Mouse (Mus musculus) brain, embryonic 14.5 days (tissue): ENCODE measurements around the gene Chd3. TPM values are rescaled to one million over a fixed set of nuclear protein-coding genes. Genes with fewer than 3 reads are reported as not detected.

ENCODE experiments used
- DNase-seq: peaks from one replicate; pipeline ENCODE4 v3.0.0-alpha.2; 2011; ENCODE audit warnings: low read depth
- CTCF ChIP-seq: fragments of 200-500 bp; IDR thresholded peaks from 2 replicates; pipeline ENCODE4 v1.5.1; 2012; ENCODE audit warnings: inconsistent platforms, mild to moderate bottlenecking, moderate library complexity, borderline replicate concordance; ENCODE audit not compliant: insufficient read depth, insufficient read length; ENCODE audit errors: extremely low read depth
- POLR2A ChIP-seq: fragments of 200-500 bp; IDR thresholded peaks from 2 replicates; pipeline ENCODE4 v1.6.1; 2012; ENCODE audit warnings: mild to moderate bottlenecking, inconsistent platforms, borderline replicate concordance; ENCODE audit not compliant: poor library complexity, insufficient read depth, insufficient read length, severe bottlenecking; ENCODE audit errors: extremely low read depth
- polyA plus RNA-seq: library from polyadenylated mRNA; depleted of rRNA; stranded (reverse); fragments of >200 nt; gene quantifications from 2 replicates; pipeline ENCODE4 v1.2.3, GENCODE M21; 2012

Gene Chd3
- polyA plus RNA-seq, 1 experiment = 358 TPM

DNA sequence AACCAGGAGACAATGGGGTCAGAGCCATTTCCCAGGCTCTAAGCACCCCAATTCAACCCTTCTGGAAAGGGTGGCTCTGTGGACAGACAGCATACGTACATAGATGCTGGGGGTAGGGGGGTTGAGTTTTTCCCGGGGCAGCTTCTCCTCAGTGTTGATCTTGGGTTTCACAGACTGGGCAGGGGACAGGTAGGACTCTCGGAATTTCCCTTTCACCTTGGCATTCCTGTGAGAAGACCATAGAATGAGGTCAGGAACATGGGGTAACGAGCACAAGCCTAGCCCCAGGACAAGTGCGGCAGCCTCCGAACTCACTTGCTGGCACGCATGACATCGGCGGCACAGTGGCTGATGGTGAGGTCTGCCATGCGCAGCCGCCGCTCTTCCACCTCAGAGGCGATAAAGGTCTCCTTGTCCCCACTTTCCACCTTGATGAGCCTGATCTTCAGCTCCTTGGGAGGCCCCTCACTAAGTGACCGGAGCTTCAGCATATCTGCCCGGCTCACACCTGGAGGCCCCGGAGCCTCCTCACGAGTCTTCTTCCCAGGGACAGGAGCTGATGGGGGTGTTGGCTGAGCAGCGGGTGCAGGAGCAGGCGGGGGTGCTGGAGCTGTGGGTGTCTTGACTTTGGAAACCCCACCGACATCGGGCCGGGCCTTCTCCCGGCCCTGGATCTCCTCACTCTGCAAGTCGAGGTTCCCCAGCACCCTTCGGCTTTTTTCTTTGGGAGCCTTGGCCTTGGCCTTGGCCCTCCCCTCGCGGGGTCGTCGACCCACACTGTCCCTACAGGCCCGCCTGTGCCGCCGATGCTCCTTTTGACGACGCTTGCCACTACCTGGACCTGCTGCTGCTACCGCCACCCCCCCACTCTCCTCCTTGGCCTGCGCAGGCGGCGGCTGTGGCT is 34.7 kb upstream of the Chd3 start:
- no peak for TF ChIP-seq POLR2A
- TF ChIP-seq CTCF = no peak
- no peak for DNase-seq

DNA sequence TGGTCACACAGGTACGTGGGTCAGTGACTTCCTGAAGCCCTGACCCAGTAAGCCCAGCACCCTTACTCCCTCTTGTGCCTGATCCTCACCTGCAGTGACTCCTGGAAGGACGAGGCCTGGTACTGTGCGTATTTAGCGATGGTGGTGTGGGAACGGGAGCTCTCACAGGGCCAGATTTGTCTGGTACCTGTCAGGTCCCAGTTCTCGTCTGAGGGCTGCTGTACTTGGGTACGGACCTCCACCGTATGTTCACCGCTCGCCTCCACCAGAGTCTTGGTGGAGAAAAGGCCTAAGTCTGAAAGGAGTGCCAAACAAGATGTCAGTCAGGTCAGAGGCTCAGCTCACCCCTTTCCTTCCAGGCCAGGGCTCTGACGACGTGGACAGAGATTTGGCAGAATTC is 32.8 kb upstream of the Chd3 start:
- TF ChIP-seq POLR2A (no peak), CTCF (no peak)
- DNase-seq = no peak

DNA sequence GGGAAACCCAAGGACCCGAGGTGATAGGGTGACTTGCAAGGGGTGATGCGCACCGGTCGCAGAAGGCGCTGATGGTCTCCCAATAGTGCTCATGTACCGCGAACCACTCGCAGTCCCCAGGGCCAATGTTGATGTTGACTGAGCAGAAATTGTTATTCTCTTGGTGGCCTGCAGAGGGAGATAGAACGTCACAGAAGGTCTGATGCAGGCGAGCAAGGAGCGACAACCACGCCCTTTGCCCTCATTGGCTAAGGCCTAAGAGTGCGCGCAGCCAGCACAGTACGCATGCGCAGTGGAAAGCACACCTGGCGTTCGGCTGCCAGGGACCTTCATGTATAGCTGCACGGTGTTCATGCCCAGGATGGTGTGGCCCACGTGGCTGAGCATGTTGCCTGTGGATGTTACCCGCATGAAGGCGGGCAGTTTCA is 32.0 kb upstream of the Chd3 start:
- TF ChIP-seq CTCF (peak; percentile 86), POLR2A (no peak)
- DNase-seq = peak; percentile 96

DNA sequence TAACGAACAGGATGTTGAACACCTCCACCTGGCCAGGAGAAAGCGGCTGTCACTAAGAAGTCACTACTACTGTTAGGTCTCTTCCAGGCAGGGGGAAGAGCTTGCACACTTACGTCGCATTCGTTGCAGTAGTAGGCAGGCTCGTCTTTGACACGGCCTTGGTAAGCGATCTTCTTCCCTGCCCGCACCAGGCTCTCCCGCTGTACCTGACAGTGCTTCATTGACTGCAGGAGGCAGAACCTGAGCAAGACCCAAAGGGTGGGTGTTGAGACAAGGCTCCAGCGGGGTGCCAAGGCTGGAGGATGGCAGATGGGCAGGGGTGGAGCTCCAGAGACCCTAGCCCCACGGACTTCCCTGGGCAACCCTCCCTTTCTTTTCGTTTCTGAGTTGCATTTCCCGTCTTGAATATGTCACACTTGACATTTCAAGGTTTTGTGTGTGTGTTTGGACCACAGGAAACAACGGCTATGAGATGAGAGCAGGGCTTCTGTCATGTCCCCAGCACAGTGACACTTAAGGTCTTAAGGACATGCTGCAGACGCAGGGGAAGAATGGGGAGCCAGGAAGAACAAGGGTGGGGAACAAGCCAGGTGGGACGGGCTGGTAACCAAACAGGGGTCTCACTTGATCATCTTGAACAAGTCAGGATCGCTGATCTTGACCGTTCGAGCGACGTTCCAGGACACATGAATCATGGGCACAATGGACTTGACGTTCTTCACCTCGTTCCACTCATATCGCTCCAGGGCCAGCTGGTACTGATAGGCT is 31.1 kb upstream of the Chd3 start:
- TF ChIP-seq CTCF (no peak), POLR2A (no peak)
- DNase-seq = no peak

DNA sequence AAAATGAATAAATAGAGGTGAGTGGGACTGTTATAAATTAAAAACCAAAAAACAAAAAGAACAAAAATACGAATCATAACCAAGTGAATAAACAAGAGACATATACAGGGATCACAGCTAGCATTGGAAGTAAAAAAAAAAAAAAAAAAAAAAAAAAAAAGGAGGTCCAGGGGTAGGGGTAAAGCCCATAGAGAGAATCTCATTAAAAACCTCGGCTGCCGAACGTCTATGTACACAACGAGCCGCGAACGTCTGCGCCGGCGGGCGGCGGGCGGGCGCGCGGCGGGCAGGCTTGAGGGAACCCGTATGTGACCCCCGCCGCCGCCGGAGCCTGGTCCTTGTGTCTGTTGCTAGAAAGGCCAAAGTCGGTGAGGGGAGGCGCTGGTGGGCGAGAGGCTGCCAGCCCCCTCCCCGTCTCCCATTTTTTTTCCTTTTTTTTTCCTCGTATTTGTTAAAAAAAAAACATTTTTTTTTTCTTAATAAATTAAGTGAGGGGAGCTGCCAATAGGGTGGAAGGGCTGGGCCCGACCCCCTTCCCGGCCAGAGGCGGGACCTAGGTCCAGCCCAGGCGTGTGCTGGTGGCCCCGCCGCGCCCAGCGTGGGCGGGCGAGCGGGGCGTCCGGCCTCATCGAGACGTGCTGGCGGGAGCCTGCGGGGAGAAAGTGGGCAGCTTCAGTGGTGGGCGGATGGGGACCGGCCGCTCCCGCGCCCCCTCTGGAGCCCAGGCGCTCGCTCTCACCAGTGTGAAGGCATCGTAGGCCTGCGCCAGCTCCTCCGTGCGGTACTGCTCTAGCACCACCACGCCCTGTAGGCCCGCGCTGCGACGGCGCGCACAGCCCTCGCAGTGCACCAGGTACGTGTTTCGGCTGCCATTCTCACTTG is 30.2 kb upstream of the Chd3 start:
- TF ChIP-seq CTCF (no peak), POLR2A (no peak)
- peak; percentile 39 for DNase-seq

DNA sequence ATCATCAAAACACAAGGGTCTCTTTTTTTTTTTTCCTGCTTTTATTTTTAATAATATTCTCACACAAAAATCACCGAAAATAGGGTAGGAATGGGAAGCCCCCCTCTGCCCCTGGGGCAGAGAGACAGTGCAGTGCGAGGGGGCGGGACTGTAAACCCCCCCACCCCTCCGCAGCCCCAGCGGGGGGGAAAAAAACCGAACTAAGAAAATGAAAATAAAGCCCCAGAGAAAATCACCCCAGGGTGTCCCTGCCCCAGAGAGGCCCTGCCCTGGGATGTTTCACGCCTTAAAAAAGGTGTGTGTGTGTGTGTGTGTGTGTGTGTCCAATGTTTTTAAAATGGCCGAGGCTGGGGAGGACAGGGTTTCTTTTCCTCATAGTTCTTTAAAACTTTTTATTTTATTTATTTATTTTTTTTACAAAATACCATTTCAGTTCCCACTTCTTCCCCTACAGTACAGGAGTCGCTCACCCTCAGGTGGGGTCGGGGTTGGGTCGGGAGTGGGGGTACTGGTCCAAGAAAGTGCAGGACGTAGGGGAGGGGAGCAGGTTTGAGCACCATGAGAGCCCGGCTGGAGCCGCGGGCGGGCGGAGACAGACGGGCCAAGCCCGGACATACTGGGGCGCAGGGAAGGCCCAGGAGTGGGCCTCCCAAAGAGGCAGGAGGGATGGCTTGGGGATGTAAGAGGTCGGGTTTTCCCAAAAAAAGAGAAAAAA is 29.4 kb upstream of the Chd3 start:
- DNase-seq = no peak
- no peak for TF ChIP-seq CTCF
- no peak for TF ChIP-seq POLR2A

DNA sequence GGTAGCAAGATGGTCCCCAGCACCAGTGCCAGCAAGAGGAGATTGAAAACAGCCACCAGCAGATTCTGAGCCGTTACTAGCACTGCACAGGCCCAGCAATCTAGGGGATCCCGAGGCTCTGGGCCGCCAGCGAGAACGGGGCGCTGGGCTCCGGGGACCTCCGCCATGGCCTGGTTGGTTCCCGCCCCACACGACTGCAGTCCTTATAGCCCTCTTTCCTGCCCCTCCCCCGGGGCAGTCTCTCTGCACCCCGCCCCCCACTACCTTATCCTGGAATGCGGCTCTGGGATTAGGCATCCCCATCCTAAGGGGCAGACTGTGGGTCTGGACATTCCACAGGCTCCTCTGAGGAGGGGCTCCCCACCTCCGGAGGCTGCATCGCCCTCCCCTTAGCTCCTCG is 28.9 kb upstream of the Chd3 start, which contains the start of gene Tmem88:
TSS of gene Tmem88 (minus strand) at position 176 of the 400 bp plus-strand sequence.
- DNase-seq = no peak
- no peak for TF ChIP-seq CTCF
- TF ChIP-seq POLR2A = no peak

DNA sequence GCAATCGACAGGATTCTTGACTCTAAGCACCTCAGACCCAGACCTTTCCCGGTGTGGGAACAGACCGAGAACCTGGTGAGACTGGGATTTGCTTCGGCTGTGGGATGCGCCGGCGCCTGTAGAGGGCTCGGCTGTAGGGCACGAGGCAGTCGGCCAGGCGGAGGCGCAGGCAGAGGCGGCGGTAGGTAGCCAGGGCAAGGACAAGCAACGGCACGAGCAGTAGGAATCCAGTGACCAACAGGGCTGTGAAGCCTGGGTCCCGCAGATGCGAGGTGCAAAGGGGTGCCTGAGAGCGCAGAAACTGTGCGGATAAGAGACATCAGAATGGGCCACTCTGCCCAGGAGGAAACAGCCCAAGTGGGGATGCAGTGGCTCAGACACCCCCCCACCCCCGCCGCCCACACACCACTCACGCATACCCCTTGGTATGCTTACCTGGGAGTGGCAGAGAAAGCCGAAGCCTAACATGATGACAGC is 28.4 kb upstream of the Chd3 start:
- DNase-seq = no peak

DNA sequence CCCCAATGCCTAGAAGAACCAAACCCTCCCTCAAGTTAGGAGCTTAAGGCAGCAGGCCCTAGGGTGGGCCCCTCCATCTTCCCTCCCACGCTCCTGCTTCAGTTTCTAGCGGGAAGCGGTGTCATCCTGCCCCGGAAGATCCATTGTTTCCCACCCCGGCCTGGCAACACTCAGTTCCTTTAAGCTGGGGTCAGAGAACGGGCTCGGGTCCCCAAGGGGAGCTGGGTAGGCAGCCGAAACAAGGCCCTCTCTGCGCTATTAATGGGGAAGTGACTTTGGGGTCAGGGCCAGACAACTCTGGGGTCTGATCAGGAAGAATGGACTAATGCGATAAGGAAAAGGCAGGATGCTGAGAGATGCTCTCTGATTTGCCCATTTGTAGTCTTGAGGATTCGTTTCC is 27.6 kb upstream of the Chd3 start:
- DNase-seq = no peak
- TF ChIP-seq CTCF = no peak
- no peak for TF ChIP-seq POLR2A

More for the DNA sequence above, 28.4 kb upstream of the Chd3 start:
- no peak for TF ChIP-seq CTCF
- TF ChIP-seq POLR2A = no peak

DNA sequence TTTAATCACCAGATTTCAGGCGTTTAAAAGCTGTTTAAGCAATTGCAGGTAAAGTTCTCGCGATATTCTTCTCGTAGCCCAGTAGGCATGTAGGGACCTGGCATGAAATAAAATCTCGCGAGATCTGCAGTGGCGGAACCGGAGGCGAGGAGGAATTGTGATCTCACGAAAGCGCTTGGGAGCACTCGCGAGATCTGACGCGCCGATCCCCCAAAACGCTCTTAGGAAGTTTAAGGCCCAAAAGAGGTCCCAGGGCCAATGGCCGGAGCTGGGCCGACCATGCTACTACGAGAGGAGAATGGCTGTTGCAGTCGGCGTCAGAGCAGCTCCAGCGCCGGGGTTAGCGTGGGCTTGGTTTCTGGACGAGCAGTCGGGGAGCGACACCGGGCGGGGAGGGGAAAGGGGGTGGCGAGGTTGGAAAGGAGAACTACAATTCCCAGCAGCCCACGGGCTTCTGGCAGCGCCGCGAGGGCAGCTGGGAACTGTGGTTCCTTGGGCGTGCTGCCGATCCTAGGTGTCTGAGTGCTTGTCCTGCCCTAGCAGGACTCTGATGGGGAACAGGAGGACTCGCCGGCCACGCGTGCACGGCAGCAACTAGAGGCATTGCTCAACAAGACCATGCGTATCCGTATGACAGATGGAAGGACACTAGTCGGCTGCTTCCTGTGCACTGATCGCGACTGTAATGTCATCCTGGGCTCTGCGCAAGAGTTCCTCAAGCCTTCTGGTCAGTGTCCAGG is 26.6 kb upstream of the Chd3 start:
- peak; percentile 100 for DNase-seq

DNA sequence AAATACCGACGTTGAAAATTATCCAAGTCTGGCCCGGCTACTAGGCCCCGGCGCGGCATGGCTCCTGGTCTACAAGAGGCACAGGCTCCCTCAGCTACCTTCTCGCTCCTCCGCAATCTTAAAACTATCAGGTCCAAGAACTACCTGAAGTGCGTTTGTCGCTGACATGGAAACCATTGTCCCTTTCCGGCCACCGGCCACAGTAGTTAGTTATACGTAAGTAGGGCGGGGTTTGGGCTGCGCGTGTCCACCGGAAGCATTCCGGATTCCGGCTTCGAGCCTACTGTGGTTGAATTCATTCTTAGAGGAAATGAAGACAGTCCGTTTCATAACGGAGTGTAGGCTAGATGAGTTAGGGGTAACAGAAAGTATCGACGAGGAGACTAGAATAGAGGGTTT is 26.0 kb upstream of the Chd3 start, which contains the start of the genes Naa38 and Cyb5d1:
TSS of gene Naa38 (plus strand) at position 253 of the 399 bp plus-strand sequence.
TSS of gene Cyb5d1 (minus strand) at position 397 of the 399 bp plus-strand sequence.
- peak; percentile 97 for DNase-seq

More for the DNA sequence above, 26.6 kb upstream of the Chd3 start:
- no peak for TF ChIP-seq POLR2A
- TF ChIP-seq CTCF = no peak

DNA sequence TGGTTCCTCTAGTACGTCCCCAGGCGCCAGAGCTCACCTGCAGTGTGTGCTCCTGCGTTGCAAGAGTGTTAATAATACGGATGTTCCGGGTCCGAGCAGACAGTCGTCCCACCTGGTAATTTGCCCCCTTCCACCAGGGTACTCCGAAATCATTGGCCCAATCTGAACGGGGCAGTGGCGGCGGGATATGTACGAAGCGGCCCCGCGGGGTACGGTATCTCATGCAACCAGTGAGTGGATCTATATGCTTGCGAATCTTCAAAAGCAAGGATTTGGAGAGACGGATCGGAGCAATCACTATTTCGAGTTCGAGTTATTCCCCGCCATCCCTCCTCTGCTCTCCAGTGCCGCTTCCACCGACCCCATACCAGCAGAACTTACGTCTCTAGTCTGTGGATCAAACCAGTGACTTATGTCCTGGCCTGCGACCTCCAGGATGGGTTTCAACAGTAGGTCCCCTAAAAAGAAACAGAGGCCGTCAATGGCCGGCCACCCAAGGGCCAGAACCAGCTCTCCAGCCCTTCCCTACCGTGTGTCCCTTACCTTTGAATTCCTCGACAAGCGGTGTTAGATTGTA is 25.5 kb upstream of the Chd3 start:
- DNase-seq = peak; percentile 44
